Mouse (Mus musculus) neutrophil, adult 65 days (primary cell): ENCODE measurements around the gene Ell3. TPM values are rescaled to one million over a fixed set of nuclear protein-coding genes. Genes with fewer than 3 reads are reported as not detected.

Source experiments
- total RNA-seq: library from RNA; stranded (reverse); gene quantifications from 2 replicates; pipeline ENCODE4 v1.2.4, GENCODE M21; 2023

Gene Ell3
- not detected in 2 replicates for total RNA-seq

GRCm38 (mm10) chr2:121444178-121444577 is at the start of gene Ell3:
Gene Ell3, minus strand, starts transcription at chr2:121444278.

GRCm38 (mm10) chr2:121473301-121474179 is 29.5 kb upstream of the Ell3 start, which contains the start of gene Mfap1b:
Gene Mfap1b, minus strand, starts transcription at chr2:121474067.

GRCm38 (mm10) chr2:121456692-121457642 is 12.9 kb upstream of the Ell3 start, which contains the start of gene Serinc4:
Gene Serinc4, minus strand, starts transcription at chr2:121456781.

GRCm38 (mm10) chr2:121452990-121453389 is 8.9 kb upstream of the Ell3 start, which contains the start of gene Hypk:
Gene Hypk, plus strand, starts transcription at chr2:121453290.

GRCm38 (mm10) chr2:121448739-121449535 is 4.9 kb upstream of the Ell3 start, which contains the start of gene Serf2:
Gene Serf2, plus strand, starts transcription at chr2:121449195.

GRCm38 (mm10) chr2:121413387-121414042 is 30.6 kb downstream of the Ell3 start, which contains the start of the genes Pdia3 and Catsper2:
Gene Pdia3, plus strand, starts transcription at chr2:121413775.
Gene Catsper2, minus strand, starts transcription at chr2:121413792.

Other genes with a start within 250 kb of the Ell3 start
- 31.7 and 41.2 TPM in 2 replicates for gene Trp53bp1, start 172.9 kb downstream of the Ell3 start, total RNA-seq
- 0.06 and 0.11 TPM in 2 replicates for gene Map1a, start 154.7 kb downstream of the Ell3 start, total RNA-seq
- 12.3 and 12.7 TPM in 2 replicates for gene Ppip5k1, start 88.9 kb downstream of the Ell3 start, total RNA-seq
- gene Ckmt1, start 86.6 kb downstream of the Ell3 start, total RNA-seq: not detected in 2 replicates
- gene Strc, start 57.1 kb downstream of the Ell3 start, total RNA-seq: 0.13 and 0.23 TPM in 2 replicates
- 145 and 153 TPM in 2 replicates for gene Pdia3, start 30.5 kb downstream of the Ell3 start, total RNA-seq
- gene Catsper2, start 30.5 kb downstream of the Ell3 start, total RNA-seq: 0.48 and 2.4 TPM in 2 replicates
- gene Serf2, start 4.9 kb upstream of the Ell3 start, total RNA-seq: 261 and 363 TPM in 2 replicates
- gene Hypk, start 9.0 kb upstream of the Ell3 start, total RNA-seq: 25.7 and 30.2 TPM in 2 replicates
- not detected in 2 replicates for gene Serinc4, start 12.5 kb upstream of the Ell3 start, total RNA-seq
- gene Mfap1b, start 29.8 kb upstream of the Ell3 start, total RNA-seq: 38.0 and 38.4 TPM in 2 replicates
- gene Mfap1a, start 62.4 kb upstream of the Ell3 start, total RNA-seq: 38.0 and 44.8 TPM in 2 replicates
- gene Wdr76, start 62.4 kb upstream of the Ell3 start, total RNA-seq: 12.0 and 18.0 TPM in 2 replicates